Mouse (Mus musculus) kidney, postnatal 36 days (tissue): ENCODE measurements at regions not wholly inside any gene's neighbourhood (a gene's known extent, or its start where the extent isn't known, plus 50 kb on each side); places are given as distances from the start of the nearest gene placed in this dataset.

Source experiments
- DNase-seq, 2 experiments: peaks; one replicate each; pipeline ENCODE4 v3.0.0; 2021 to 2022; ENCODE audit warnings: mixed read lengths in 2 of 2

DNA sequence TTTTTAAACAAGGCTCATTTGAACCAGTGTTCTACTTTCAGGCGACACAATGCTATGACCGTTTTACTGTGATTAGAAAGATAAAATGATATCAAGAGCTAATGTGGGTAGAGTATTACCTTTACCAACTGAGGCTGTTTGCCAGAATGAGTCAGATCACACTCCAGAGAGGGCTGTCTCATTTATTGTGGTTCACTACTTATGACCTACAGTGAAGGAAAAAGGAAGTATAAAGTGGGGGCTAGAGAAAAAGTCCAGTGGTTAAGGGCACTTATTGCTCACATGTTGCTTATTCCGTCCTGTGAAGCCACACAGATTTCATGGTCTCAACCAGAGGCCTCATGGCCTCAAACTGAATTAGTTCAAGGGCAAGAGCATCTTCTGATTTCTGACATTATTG is 530.2 kb downstream of the Lmo4 start:
- no peak for DNase-seq

DNA sequence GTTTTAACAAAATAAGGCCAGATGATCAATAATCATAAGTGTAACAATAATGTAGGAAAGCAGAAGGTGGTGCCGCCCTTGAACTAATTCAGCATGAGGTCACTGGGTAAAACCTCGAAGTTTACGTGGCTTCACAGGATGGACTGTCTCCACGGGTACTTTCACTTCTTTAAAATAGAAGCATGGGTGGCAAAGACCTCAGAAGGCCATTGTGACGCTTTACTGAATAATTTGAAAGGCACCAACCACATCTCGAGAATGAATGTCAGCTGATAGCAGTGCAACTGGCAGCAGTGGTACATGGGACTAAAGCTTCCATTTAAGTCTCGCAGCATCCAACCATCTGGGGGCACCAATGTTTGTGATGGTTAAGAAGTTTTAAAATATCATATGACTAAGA is 530.6 kb downstream of the Lmo4 start:
- no peak for DNase-seq

DNA sequence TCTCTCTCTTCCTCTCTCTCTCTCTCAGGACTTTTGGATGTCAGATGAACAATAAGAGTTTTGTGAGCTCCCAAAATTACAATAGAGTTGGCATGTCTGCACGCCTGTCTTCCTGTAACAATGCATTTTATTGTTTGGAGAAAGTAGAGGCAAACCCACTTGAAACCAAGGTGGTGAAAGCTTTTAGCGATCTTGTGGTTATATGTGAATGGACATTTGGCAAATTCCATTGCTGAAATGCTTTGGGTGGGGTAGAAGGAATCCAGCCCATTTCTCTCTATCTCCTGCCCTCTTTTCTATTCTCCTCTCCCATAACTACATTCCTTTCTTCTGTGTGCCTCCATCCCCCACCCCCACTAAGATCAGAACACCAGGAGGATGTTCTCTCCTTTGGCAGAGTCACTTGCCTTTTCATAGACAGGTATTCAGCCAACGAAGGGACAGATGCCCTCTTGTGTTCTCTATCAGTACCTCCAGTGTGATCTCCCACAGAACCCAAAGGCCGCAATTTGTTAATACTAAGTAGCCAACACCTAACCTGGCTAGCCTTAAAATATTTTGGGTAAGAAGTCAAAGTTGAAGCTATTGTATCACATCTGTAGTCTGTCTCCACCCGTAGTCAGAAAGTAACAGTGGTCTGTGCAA is 542.9 kb downstream of the Lmo4 start:
- no peak for DNase-seq

DNA sequence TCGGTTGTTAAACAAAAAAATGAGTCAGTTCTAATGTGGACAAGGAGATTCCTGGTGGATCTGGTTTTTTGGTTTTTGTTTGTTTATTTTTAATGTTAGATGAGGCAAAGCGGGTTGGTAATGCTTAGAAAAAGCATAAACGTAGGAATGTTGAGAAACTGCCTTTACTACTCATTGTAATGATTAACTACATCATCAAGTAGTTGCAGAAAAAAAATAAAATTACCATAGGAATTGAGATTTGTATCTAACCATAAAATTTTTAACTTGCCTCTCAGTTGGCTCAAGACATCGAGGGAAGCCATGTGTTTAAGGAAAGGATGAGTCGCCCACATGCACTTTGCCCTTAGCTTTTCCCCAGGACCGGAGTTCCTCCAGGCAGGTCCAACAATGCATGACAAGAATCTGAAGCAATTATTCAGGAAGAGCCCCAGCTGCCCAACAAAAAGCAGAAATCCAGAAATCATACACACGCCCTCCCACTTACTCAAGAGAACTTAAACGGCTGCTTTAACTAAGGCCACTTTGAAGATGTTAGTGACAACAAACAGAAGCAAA is 545.5 kb downstream of the Lmo4 start:
- peak; percentile 18 to 32 for DNase-seq

DNA sequence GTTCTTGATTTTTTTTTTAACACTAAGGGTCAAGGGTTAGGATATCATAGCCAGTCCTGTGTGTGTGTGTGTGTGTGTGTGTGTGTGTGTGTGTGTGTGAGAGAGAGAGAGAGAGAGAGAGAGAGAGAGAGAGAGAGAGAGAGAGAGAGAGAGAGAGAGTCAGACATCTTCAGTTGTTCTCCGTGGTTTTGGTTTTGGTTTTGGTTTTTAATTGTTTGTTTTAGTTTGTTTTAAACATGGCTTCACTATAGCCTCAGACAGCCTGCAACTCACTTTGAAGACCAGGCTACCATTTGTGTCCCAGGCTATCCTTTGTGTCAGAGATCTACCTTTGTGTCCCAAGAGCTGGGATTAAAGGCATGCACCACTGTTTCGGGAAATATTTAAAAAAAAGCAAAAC is 557.8 kb downstream of the Lmo4 start:
- DNase-seq = no peak

DNA sequence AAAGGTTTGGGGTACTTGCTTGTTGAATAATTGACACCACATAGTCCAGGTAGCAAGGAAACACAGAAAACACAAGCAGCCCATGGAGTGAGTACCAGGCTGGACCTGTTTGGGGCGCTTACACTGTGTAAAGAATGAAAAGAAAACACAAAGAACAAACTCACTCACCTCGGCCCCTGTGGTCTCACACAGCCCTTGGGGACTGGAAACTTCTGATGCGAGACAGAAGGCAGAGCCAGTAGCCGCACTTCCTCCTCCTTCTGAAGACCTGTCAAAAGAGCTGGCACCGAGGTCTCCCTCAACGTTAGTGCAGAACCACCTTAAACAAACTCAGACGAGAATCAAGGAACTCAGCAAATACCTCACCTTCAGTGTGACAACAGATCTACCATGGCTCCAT is 558.2 kb downstream of the Lmo4 start:
- DNase-seq = peak in 1 of 2 experiments; percentile 4

DNA sequence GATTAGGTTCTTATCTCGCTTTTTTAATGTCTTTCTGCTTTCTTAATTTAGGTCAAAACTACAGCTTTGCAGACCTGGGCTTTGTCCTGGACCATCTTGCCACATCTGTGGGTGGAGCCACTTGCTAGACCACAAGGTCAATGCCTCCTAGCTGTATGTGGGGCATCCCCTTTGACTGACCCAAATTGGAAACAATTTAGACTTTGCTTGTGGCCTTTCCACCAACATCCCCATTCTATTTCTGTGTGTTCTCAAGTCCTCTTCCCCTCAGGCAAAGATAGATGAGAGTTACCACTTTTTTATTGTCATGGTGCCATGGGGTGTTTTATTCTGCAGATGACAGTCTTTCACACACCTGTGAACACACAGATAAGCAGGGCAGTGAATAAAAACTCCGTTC is 572.0 kb downstream of the Lmo4 start:
- DNase-seq = no peak

DNA sequence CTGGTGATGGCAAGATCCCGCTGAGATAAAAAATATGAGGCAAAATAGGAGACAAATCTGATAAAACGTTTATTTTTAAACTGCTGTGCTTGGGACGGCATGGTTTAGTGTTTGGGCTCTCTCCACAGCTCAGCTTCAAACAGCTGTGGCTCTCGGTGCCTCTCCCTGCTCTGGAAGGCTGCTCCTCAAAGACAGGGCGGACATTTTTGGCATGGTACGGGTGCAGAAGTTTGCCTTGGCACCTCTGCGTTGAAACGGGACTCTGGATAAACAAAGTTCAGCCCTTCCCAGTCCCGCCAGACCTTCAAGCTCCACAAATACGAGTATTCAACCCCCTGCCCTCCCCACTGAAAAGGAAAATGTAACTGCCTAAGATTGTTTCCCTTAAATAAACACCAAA is 573.8 kb downstream of the Lmo4 start:
- no peak for DNase-seq

DNA sequence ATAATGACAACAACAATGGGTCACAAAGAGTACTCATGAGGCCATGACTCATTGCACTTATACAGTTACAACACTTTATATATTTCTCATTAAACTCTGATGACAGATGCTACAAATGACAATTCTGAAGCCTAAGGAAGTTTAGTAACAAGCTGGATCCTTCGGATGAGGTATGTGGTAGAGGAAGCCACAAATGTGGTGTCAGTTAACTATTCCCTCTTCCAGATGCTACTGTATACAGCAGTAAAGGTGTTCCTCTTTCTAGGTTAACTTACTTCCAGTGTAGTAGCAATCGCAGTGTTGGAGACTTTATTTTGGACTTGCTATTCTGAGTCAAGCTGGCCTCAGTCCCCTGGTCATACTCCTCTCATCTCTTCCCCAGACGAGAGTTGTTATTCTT is 580.1 kb downstream of the Lmo4 start:
- no peak for DNase-seq

DNA sequence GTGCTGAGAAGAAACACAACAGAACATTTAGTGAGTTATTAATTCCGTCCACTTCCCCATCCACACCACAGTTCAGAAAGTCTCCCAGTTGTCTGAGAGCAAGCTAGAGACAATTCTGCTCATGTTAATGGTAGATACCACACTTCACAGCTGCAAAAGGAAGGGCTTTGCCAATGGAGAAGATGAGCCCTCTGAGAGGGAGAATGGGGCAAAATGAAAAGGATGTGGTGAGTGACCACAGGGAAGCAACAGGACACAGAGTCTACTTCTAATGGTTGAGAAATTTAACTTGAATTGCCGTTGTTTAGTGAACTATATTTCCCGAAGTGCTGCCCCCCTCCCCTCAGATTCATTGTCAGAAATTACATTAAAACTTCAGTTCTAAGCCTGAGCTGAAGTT is 582.7 kb downstream of the Lmo4 start:
- DNase-seq = no peak

DNA sequence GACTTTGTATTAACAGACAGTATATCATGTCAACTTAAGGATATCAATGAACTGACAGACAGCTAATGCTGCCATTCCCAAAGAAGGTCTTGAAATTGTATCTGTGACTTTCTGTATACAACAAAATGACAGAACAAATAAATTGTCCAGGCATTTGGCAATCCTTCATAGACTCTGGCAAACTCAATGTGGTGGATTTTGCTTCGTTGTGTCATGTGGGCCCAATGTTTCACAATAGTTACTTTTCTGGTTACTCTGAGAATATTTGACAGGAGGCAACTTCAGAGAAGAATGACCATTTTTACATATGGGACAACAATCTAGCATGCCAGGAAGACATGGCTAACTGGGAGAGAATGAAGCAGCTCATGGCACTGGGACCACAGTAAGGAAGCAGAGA is 585.9 kb downstream of the Lmo4 start:
- no peak for DNase-seq

DNA sequence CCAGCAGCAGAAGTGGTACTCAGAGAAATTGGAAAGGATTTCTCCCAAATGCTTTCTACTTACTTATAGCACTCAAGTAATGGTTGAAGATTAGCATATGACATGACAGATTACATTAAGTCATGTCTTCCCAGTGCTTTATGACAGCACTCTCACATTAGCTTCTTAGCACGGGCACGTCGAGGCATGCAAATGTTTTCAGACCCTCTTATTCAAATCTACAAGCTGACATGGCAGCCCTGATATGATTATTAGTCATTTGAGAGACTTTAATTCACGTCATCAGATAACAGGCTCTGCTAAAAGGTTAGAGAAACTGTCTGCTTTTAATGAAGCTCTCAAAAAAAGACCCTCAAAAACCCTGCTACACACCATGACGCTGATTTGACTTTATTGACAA is 590.1 kb downstream of the Lmo4 start:
- DNase-seq = no peak

DNA sequence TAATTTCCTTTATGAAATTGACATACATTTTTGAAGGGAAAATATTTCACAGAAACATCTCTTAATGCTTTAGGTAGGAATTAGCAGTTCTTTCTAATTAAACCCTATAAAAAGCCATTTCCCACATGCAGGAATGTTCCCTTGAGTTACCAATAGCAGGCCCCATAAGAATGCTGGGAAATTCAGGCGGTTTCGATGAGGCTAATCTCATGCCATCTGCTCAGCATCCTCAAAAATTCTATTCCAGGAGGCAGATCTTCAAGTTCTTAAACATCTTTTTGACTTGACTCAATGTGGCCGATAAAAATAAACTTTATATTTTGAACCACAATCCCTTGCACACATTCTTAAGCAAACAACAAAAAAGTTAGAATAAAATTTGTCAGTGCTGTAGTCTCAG is 591.0 kb downstream of the Lmo4 start:
- no peak for DNase-seq

DNA sequence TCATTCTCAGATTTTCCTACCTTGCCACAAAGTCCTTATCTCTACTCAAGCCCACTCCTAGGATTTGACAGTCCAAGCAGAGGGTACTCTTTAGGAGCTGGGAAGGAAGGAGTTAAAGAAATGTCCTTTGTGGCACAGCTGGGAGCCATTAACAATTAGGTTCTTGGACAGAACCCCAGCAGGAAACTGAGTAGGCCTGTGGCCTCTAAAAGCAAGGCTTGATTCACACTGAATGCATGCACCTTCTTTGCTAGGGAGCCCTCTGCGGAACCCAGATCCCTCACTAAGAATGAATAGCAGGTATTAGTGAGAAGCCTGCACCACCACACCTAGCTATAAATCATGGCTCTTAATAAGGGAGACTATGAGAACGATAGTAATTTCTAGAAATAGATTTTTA is 595.3 kb downstream of the Lmo4 start:
- DNase-seq = no peak

DNA sequence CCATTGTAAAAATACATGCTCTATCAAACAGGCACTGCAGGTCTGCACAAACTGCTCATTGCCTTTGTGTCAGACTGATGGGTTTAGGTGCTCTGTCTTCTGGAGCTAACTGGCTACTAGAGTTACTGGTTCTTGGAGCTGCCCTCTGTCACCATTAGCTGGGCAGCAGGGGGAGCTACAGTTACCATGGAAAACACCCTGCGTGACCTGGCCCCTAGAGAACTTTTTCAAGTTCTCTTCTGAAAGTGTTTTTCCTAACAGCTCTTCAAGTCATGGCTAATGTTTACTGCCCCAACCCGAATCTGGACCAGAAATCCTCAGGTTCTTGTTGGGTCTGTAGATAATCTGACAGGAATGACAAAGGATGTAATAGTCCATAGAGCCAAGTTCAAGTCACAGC is 605.9 kb downstream of the Lmo4 start:
- peak; percentile 34 to 78 for DNase-seq

DNA sequence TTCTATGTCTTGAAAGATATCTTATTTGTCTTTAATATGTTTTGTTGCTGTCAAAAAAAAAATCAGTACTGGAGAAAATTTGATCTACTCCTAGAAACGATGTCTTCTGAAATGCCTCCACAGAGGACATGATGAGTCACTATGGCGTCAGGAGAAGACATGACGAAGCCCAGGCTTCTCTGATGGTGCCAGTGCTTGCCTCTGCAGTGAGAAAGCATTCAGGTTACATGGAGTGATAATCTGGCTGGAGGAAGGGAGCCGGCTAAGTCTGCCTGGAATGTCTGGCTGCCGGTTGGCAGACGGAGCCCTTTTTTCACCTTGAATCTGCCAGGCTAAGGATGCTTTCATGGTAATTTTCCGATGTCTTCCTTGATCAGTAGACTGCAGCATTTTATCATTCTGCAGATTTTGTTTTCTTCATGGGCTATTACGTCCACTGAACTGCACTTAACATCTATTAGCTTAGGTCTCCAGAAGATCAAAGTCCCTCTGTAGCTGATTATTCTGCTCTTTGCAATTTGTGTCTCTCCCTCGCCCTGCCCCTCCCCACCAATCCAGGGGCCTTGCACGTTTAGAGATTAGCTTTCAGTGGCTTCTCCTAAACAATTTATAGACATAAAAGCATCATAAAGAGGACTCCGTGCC is 607.9 kb downstream of the Lmo4 start:
- DNase-seq = no peak

DNA sequence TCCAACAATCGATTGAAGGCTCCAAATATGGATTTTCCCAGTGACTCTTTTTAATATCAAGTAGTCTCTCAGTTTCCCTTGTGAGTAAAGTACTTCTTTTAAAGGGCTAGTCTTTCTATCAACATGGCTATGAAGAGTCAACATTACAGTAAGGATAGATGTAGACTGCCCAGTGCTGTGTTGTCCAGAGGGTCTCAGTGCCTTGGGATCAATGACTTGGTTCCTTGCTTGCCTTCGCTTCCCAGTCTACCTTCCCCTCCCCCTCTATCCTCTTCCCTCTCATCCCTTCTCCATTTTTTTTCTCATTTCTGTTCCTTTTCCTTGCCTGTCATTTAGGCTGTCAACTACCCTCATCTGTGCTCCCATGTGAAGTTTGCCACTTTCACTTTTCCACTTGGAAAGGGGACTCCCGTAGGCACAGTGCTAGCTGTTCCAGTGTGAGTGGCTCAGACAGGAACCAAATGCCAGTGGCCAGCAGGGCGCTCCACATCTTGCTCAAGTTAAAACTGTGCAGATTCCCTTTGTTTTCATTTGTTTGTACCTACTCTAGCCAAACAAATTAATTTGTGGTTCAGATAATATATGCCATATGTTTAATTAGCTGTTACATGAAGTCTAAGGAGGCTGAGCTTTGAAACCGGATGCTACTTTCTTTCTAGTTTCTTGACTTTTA is 608.9 kb downstream of the Lmo4 start:
- DNase-seq = no peak

DNA sequence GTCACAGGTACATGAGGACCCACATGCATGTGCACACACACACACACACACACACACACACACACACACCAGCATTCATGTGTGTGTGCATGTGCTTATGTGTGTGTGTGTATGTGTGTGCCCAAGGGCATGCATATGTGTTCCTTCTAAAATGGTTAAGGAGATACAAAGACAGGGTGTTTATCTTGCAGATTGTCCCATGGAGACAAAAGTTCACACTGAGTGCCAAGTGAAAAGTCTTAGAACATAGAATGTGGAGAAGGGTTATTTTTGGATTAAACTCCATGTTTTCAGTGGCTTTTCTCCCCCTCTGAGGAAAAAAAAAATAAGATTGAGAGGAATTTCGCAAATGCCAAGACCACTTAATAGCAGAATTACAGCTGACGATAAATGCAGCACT is 609.9 kb downstream of the Lmo4 start:
- DNase-seq = no peak

DNA sequence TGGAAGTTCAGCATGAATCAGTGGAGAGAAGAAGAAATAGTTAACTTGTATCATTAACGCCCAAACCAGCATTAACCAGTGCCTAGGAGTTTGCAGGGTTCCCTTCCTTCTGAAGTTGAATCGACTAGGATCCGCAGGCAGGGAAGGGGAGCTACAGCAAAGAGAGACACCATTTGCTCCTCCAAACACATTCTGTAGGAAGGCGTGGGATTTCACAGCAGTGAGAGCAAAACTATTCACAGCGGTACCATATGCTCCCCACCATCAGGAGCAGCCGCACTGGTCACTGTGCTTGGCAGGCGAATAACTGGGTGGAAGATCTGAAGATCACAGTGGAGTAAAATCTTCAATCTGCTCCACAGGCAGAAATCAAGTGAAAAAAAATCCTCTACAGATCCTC is 610.3 kb downstream of the Lmo4 start:
- DNase-seq = no peak

DNA sequence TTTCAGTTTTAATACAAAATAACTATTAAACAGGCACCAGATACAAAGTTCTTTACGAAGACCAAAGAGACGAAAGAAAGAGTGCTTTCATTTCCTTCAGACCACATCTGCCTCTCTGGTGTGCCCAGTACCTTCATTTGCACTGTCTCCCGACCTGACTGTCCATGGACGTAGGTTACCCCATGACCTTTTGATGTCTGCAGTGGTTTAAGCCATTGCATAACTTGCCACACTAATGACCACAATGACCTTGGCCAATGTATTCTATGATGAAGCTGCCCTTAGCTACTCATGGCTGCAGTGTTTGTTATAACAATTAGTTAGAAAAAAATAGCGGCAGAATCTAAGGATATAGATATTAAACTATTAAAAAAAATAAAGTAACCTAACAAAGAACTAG is 618.4 kb downstream of the Lmo4 start:
- DNase-seq = no peak

DNA sequence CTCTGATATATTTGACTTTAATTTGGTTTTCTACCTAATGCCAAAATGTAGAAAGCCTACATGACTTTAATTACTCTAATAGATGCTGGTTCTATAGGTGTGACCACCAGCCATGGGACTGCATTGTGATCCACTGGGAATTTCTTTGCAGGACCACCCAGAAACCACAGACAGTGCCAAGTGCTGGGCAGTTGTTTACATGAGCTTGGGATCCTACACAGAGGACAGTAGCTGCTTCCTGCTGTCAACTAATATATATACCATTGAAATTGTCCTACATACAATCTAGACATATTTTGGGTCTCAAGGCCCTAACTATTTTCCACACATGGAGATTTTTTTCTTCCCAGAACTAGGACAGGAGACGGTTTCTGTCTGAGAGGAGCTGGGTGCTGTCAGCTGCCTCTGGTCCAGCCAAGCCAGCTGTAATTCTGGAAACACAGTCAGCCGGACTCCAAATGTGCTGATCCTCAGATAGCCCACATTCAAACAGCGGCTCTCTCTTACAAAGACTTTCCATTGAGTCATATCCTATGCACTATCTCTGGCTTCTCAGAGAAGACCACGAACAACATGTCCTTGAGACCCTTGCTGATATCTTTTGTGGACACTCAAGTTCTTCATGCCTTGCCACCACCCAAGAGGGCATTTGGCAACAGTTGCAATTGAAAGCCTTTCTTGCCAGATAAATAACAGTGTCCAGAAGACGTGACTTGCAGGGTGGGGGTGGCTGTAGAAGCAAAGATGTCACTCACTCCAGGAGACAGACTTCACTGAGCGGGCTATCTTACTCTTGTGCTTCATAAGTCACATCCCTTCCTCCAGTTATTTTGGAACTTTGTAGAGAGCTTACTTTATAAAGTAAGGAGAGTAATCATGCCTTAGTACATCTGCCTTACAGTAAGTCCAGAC is 620.1 kb downstream of the Lmo4 start:
- DNase-seq = no peak

DNA sequence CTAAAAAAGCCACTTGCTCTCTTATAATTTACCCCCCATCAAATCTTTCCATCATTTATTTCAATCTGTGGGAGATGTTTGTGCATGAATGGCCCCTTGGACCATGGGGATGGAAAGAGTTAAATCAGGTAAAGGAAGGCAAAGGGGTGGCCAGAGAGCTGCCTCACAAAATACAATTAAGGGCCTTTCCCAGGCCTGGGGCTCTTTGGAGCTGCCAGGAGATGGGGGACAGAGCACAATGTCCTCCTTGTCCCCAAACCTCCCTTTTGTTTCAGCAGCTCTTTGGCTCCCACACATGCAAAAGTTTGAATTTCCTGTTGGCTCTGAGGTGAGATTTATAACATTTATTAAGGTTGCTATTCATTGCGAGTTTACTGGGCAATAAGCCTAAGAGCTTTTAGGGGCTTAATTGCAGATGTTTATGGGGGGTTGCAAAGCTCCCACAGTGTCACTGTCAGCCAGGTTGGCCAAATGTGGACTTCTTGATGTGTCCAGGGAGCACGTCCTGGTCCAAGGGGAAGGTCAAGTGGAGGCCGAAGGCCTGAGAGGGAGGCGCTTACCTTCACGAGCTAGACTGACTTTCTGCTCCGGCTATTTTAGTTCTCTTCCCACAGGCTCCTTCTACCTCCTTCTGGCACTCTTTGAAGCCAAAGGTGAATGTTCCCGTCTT is 628.5 kb downstream of the Lmo4 start:
- no peak for DNase-seq

DNA sequence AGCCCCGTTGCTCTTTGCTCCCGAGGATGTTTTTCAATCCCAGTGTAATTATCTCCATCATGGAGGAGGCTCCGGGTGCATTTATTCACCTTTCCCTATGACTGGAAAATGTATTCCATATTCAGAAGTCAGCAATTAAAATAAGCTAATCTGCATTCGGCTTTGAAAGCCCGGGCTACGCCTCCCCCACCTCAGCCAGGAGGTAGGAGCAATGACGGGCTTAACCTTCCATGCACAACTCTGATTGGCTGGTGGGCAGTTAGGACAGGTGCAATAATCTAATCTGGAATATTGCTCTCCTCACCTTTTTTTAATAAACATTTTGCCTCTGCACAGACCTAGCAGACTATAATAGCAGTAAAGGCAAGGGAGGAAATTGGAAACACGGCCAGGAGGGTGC is 629.3 kb downstream of the Lmo4 start:
- DNase-seq = no peak
